Mouse (Mus musculus) heart, embryonic 16.5 days (tissue): ENCODE measurements around the gene Svbp. TPM values are rescaled to one million over a fixed set of nuclear protein-coding genes. Genes with fewer than 3 reads are reported as not detected.
A peak's percentile ranks its signal among the peaks of the same experiment; 100 is the strongest.

Experiments
- ATAC-seq: fragments of 200-750 bp; cut with Nextera tagmentation; replicated peaks from 2 replicates; pipeline ENCODE4 v1.8.0; 2017; ENCODE audit warnings: moderate number of reproducible peaks; ENCODE audit not compliant: insufficient read depth, low FRiP score; ENCODE audit errors: extremely low read depth
- H3K27ac ChIP-seq: fragments of 300-500 bp; sonication (generic); 2 replicates; pipeline ENCODE4 v1.5.1; 2014; ENCODE audit warnings: mild to moderate bottlenecking, low read length, control low read depth, moderate library complexity
- H3K27me3 ChIP-seq: fragments of 300-500 bp; sonication (generic); 2 replicates; pipeline ENCODE4 v1.6.1; 2014; ENCODE audit warnings: low read length, mixed read lengths; ENCODE audit not compliant: control insufficient read depth, insufficient read depth
- H3K36me3 ChIP-seq: fragments of 300-500 bp; sonication (generic); 2 replicates; pipeline ENCODE4 v1.6.1; 2014; ENCODE audit not compliant: control insufficient read depth, insufficient read depth
- H3K4me1 ChIP-seq: fragments of 300-500 bp; sonication (generic); 2 replicates; pipeline ENCODE4 v1.6.1; 2014; ENCODE audit warnings: low read length, mixed read lengths; ENCODE audit not compliant: control insufficient read depth, insufficient read depth
- H3K4me2 ChIP-seq: fragments of 300-500 bp; sonication (generic); 2 replicates; pipeline ENCODE4 v1.6.1; 2014; ENCODE audit warnings: low read depth, mild to moderate bottlenecking, control low read depth, low read length
- H3K4me3 ChIP-seq: fragments of 300-500 bp; sonication (generic); 2 replicates; pipeline ENCODE4 v1.5.1; 2014; ENCODE audit warnings: mild to moderate bottlenecking, control low read depth, low read length
- H3K9ac ChIP-seq: fragments of 300-500 bp; sonication (generic); 2 replicates; pipeline ENCODE4 v1.6.1; 2014; ENCODE audit warnings: low read length, control low read depth
- H3K9me3 ChIP-seq: fragments of 300-500 bp; sonication (generic); replicated peaks from 2 replicates; pipeline ENCODE4 v1.6.1; 2016; ENCODE audit warnings: low read length; ENCODE audit not compliant: control insufficient read depth
- WGBS: fragments of 180-500 bp; shearing (Covaris S2); extraction: QIAGEN DNeasy Blood & Tissue Kit; methylation state at CpG from one replicate; pipeline ENCODE4 v1.1.7; 2014; 5-methylcytosine and 5-hydroxymethylcytosine counted together
- polyA plus RNA-seq: library from polyadenylated mRNA; unstranded; fragments of >200 nt; fragmentation: Nextera tagmentation; extraction: Ambion mirVana; gene quantifications from 2 replicates; pipeline ENCODE4 v1.2.1, GENCODE M21; 2015

Svbp gene
- polyA plus RNA-seq, 1 experiment from 2014 or later = 119 TPM

DNA sequence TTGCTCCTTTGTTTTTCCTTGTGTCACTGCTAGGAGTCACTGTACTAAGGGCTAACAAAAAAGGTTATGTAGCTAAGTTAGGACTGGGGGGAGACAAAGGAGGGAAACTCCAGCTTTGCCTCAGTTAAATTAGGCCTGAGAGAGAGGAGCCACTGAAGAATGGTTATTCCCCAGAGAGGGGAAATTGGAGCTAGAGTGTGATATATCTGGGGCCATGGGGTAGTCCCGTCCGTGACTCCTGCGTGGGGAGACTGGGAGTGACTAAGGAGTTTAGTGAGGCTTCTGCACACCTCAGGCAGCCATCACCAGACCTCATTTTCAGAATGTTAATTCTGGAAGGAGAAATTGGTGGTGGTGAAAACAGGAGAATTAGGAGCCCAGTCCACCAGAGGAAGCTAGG is 39.2 kb downstream of the Svbp start:
- Histone ChIP-seq H3K27me3 (no peaks in the 10 kb centered on the region), H3K27ac (peak overlapping the region; percentile 72; the same call in 1 of the 2 replicates), H3K9me3 (no peaks in the 10 kb centered on the region), H3K4me1 (peaks cover 9% of the 10 kb centered on the region), H3K4me2 (peak overlapping the region; percentile 74), H3K36me3 (no peaks in the 10 kb centered on the region), H3K4me3 (peak overlapping the region; percentile 83), H3K9ac (no peak overlapping the region)
- WGBS = 66% methylated on average over 3 of the region's 3 CpGs
- ATAC-seq = no peak

DNA sequence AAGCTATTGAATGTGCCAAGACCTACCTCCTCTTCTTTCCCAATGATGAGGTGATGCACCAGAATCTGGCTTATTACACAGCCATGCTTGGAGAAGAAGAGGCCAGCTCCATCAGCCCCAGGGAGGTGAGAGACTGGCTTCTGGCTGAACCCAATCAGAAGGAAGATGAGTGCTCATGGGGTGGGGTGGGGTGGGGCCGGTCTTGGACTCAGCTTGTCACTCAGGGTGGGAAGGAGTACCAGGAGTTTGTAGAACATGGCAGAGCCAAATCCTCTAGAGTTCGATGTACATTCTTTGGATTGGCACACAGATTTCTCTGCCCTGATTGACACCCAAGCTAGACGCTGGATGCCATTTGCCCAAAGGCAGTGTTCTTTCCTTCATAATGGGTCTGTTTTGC is 43.6 kb downstream of the Svbp start:
- 68% methylated on average over 3 of the region's 3 CpGs for WGBS
- no peaks in the 10 kb centered on the region for H3K27me3 ChIP-seq
- no peak overlapping the region for H3K4me2 ChIP-seq
- H3K9ac ChIP-seq = no peak overlapping the region
- 0 out of 2 replicates have a peak, but pooled peaks cover 3% of the 10 kb centered on the region for H3K4me1 ChIP-seq
- ATAC-seq = no peak
- H3K4me3 ChIP-seq = no peak overlapping the region
- no peak overlapping the region for H3K27ac ChIP-seq
- H3K36me3 ChIP-seq = peaks cover 6% of the 10 kb centered on the region; the same call in 1 of the 2 replicates
- no peaks in the 10 kb centered on the region for H3K9me3 ChIP-seq

DNA sequence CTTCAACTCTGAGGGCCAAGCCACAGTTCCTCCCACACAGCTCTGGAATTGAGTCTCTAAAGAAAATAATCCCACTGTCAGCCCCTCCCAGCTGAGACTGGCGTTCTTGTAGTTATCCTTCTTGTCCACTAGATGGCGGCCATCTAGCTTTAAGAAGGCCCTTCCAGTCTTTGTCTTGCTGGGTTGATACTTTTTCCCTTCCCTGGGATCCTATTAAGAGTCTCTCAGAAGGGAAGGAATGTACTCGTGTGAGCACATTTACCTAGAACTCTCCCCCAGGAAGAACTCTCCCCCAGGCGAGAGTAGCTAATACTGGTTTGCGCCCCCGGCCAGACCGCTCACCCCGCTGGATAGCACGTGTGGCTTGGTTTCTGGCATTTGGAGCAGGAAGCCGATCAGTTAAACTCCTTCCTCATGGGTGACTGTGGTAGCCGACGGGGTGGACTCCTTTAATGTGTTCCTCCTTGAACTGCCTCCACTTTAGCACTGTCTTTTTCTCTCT is 44.1 kb downstream of the Svbp start:
- no peaks in the 10 kb centered on the region for H3K27me3 ChIP-seq
- ATAC-seq = peak; percentile 57
- peaks cover 10% of the 10 kb centered on the region; the same call in 1 of the 2 replicates for H3K36me3 ChIP-seq
- no peaks in the 10 kb centered on the region for H3K9me3 ChIP-seq
- peak overlapping the region; percentile 41; the same call in 1 of the 2 replicates for H3K9ac ChIP-seq
- 36% methylated on average over 12 of the region's 12 CpGs for WGBS
- no peak overlapping the region for H3K4me3 ChIP-seq
- no peak overlapping the region for H3K27ac ChIP-seq
- H3K4me1 ChIP-seq = no peaks in the 10 kb centered on the region
- 0 out of 2 replicates have a peak overlapping the region, but pooled peaks have one; percentile 21 for H3K4me2 ChIP-seq

DNA sequence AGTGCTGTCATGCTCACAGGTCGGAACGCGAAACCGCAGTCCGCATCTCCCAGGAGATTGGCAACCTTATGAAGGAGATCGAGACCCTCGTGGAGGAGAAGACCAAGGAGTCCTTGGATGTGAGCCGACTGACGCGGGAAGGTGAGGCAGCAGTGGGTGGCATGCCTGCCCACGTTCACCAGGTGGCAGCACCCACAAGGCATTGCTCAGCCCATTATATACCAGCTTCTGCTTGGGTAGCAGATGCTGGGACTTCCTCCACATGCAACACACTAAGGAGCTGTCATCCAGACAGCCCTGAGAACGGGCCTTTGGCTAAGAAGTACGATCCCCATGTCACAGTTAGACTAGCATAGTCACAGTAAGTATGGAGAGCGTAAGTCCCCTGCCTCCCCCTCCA is 46.6 kb downstream of the Svbp start:
- no peak overlapping the region for H3K4me3 ChIP-seq
- WGBS = 79% methylated on average over 14 of the region's 14 CpGs
- H3K36me3 ChIP-seq = peaks cover 11% of the 10 kb centered on the region; the same call in 1 of the 2 replicates

DNA sequence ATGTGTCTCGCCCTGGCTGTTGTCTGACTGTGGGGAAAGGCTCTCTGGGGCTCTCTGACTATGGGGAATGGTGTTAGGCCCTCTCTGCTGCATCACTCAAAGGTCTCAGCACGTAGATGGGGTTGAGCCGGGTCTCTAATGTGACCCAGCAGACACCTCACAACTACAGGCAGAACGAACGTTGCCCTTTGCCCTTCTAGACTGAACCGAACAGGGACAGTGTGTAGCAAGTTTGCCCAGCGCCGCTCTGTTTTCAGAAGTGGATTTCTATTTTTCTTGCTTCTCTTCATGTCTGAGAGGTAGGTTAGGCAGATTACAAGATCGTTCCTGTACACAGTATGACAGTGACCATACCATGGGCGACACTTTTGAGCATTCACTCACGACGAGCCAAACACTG is 47.5 kb downstream of the Svbp start:
- H3K9ac ChIP-seq = no peak overlapping the region
- no peaks in the 10 kb centered on the region for H3K9me3 ChIP-seq
- peaks cover 15% of the 10 kb centered on the region for H3K4me1 ChIP-seq
- no peak overlapping the region for H3K27ac ChIP-seq
- no peak overlapping the region for H3K4me2 ChIP-seq
- H3K27me3 ChIP-seq = no peaks in the 10 kb centered on the region
- no peak for ATAC-seq
- H3K4me3 ChIP-seq = no peak overlapping the region
- peaks cover 11% of the 10 kb centered on the region; the same call in 1 of the 2 replicates for H3K36me3 ChIP-seq
- WGBS = 91% methylated on average over 12 of the region's 12 CpGs

More for the DNA sequence above, 46.6 kb downstream of the Svbp start:
- H3K27ac ChIP-seq = no peak overlapping the region
- H3K9ac ChIP-seq = no peak overlapping the region
- no peak for ATAC-seq
- H3K4me1 ChIP-seq = peaks cover 14% of the 10 kb centered on the region
- no peak overlapping the region for H3K4me2 ChIP-seq
- no peaks in the 10 kb centered on the region for H3K9me3 ChIP-seq
- no peaks in the 10 kb centered on the region for H3K27me3 ChIP-seq

DNA sequence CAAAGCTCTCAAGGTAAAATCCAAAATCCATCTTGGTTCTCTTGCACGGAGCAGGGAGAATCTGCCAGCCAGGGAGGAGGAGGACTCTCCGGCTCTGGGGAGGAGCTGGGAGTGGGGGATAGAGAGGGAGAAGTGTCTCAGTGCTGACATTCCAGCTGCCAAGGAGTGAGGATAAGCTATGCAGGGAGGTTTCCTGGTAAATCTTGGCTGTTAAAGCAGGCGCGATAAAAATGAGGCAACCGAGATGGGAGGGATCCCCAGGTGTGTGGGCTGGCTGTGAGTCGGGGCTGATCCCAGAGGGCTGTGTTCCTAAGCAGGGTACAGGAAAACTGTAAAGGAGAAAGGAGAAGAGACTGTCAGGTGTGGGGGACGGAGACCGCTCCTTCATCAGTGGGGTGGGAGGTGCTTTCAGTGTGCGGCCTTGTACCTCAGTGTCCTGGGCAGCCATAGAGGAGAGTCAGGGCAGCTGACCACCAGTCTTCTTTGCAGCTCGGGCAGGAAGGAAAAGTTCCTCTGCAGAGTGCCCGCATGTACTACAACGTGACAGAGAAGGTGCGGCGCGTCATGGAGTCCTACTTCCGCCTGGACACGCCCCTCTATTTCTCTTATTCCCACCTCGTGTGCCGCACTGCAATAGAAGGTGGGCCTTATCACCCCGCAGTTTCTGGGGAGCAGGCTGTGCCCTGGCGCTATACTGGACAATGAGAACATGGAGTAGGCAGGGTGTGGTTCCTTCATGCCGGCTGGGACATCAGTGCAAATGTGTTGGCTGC is 49.5 kb downstream of the Svbp start:
- Histone ChIP-seq H3K9ac (no peak overlapping the region), H3K27ac (peak overlapping the region; percentile 30; the same call in 1 of the 2 replicates), H3K4me3 (no peak overlapping the region), H3K4me1 (peaks cover 21% of the 10 kb centered on the region), H3K36me3 (peaks cover 15% of the 10 kb centered on the region; the same call in 1 of the 2 replicates), H3K4me2 (no peak overlapping the region), H3K9me3 (no peaks in the 10 kb centered on the region), H3K27me3 (no peaks in the 10 kb centered on the region)
- no peak for ATAC-seq
- 67% methylated on average over 22 of the region's 22 CpGs for WGBS

DNA sequence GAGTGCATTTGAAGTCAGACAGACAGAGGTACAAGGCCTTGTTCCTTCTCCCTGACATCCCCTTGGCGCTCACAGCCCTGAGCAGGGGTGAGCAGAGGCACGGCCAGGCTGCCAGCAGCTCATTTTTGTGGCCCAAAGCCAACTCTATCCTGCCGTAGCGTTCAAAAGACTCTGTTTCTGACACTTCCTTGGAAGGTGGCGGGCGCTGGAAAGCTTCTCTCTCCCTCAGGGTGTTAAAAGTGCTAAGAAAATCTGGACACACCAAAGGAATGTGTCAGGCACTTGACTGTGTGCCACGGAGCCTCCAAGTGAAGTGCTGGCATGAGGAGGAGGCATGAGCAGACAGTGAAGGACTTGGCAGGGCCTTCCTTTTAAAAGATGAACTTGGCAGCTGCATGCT is 50.5 kb downstream of the Svbp start:
- peaks cover 15% of the 10 kb centered on the region; the same call in 1 of the 2 replicates for H3K36me3 ChIP-seq
- ATAC-seq = peak; percentile 32; the same call in 1 of the 2 replicates

DNA sequence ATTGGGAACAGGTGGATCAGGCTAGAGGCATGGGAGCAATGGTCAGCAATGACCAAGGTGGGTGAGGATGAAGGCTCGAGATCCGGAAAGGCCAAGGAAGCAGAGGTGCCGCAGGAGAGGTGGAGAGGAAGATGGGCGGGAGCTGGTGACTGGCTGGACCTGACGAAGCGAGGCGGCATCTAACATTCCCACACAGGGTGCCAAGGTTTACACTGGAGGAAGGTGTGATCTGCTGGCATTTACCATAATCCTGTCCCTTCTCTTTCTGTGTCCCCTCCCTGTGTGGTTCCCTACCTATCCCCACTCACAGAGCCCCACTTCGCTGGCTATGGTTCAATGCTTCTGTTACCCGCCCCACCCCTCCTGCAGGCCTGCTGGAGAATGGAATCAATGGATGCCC is 50.9 kb downstream of the Svbp start:
- Histone ChIP-seq H3K9me3 (no peaks in the 10 kb centered on the region), H3K36me3 (peaks cover 15% of the 10 kb centered on the region; the same call in 1 of the 2 replicates), H3K4me1 (peaks cover 21% of the 10 kb centered on the region), H3K27me3 (no peaks in the 10 kb centered on the region), H3K27ac (peak overlapping the region; percentile 30; the same call in 1 of the 2 replicates), H3K9ac (no peak overlapping the region), H3K4me2 (no peak overlapping the region), H3K4me3 (no peak overlapping the region)
- ATAC-seq = no peak
- 80% methylated on average over 9 of the region's 9 CpGs for WGBS

More for the DNA sequence above, 50.5 kb downstream of the Svbp start:
- no peak overlapping the region for H3K4me3 ChIP-seq
- H3K9me3 ChIP-seq = no peaks in the 10 kb centered on the region
- H3K27me3 ChIP-seq = no peaks in the 10 kb centered on the region
- 30% methylated on average over 7 of the region's 7 CpGs for WGBS
- H3K4me2 ChIP-seq = no peak overlapping the region
- H3K27ac ChIP-seq = peak overlapping the region; percentile 30; the same call in 1 of the 2 replicates
- peaks cover 21% of the 10 kb centered on the region for H3K4me1 ChIP-seq
- no peak overlapping the region for H3K9ac ChIP-seq

DNA sequence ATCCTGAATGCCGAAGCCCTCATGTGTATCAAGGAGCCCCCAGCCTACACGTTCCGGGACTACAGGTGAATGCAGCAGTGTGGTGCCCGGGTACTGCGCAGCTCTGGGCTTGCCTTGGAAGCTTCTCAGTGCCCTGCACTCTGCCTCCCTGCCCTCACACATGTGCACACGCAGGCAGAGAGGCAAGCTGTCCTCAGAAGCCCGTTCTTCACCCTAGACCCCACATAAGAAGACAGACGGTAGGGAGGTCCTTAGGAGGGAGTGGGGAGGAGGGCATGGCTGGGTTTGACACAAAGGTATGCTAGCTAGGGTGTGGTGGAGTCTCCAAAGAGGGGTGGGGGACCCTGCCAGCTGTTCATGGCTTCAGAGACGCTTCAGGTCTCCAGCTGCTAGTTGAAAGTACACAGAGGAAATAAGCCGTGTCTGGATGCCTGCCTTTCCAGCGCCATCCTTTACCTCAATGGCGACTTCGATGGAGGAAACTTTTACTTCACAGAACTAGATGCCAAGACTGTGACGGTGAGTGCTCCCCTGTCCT is 51.7 kb downstream of the Svbp start:
- H3K9me3 ChIP-seq = no peaks in the 10 kb centered on the region
- ATAC-seq = no peak
- peaks cover 21% of the 10 kb centered on the region for H3K4me1 ChIP-seq
- H3K27me3 ChIP-seq = no peaks in the 10 kb centered on the region
- H3K4me2 ChIP-seq = no peak overlapping the region
- H3K36me3 ChIP-seq = peaks cover 15% of the 10 kb centered on the region; the same call in 1 of the 2 replicates
- no peak overlapping the region for H3K9ac ChIP-seq
- no peak overlapping the region for H3K4me3 ChIP-seq
- 72% methylated on average over 14 of the region's 14 CpGs for WGBS
- H3K27ac ChIP-seq = no peak overlapping the region
